Mouse (Mus musculus) liver, embryonic 14.5 days (tissue): Measurements from ENCODE around the gene Efna5. TPM values are rescaled to one million over a fixed set of nuclear protein-coding genes. Genes with fewer than 3 reads are reported as not detected.

Experiments
- ATAC-seq: fragments of 200-750 bp; cut with Nextera tagmentation; 2 replicates; pipeline ENCODE4 v1.8.0; 2017; ENCODE audit warnings: moderate number of reproducible peaks, mild to moderate bottlenecking, moderate library complexity; ENCODE audit not compliant: insufficient read depth
- DNase-seq, 3 experiments: peaks; one replicate each; pipeline ENCODE4 v3.0.0-alpha.2; 2012 to 2013; ENCODE audit warnings: low read depth in 3 of 3, low spot score in 3 of 3
- H3K27ac ChIP-seq: fragments of 300-500 bp; sonication (generic); 2 replicates; pipeline ENCODE4 v1.5.1; 2014; ENCODE audit warnings: moderate library complexity, mild to moderate bottlenecking, control low read depth, inconsistent platforms
- H3K27me3 ChIP-seq: fragments of 300-500 bp; sonication (generic); 2 replicates; pipeline ENCODE4 v1.6.1; 2014; ENCODE audit warnings: mild to moderate bottlenecking, low read length, moderate library complexity; ENCODE audit not compliant: control insufficient read depth, insufficient read depth
- H3K36me3 ChIP-seq: fragments of 300-500 bp; sonication (generic); replicated peaks from 2 replicates; pipeline ENCODE4 v1.6.1; 2014; ENCODE audit warnings: low read depth; ENCODE audit not compliant: control insufficient read depth, insufficient read depth
- H3K4me1 ChIP-seq, 2 experiments: fragments of 200-500 bp in 1 of 2; fragments of 300-500 bp in 1 of 2; sonication (generic) in 1 of 2; replicated peaks; 2 replicates each; pipeline ENCODE4 v1.6.1; 2012 to 2014; ENCODE audit warnings: antibody characterized with exemption in 1 of 2, inconsistent platforms in 1 of 2, low read length in 1 of 2; ENCODE audit not compliant: control insufficient read depth in 2 of 2, insufficient read depth in 2 of 2
- H3K4me2 ChIP-seq: fragments of 300-500 bp; sonication (generic); 2 replicates; pipeline ENCODE4 v1.6.1; 2014; ENCODE audit warnings: low read depth, mild to moderate bottlenecking, control low read depth, moderate library complexity
- H3K4me3 ChIP-seq, 2 experiments: fragments of 200-500 bp in 1 of 2; fragments of 300-500 bp in 1 of 2; sonication (generic) in 1 of 2; 2 replicates each; pipeline ENCODE4 v1.5.1; 2012 to 2014; ENCODE audit warnings: low read depth in 2 of 2, low read length in 2 of 2, mild to moderate bottlenecking in 2 of 2, control low read depth in 1 of 2, inconsistent platforms in 1 of 2, moderate library complexity in 1 of 2; ENCODE audit not compliant: insufficient read depth in 1 of 2
- H3K9ac ChIP-seq: fragments of 300-500 bp; sonication (generic); replicated peaks from 2 replicates; pipeline ENCODE4 v1.6.1; 2014; ENCODE audit warnings: mild to moderate bottlenecking, control low read depth, moderate library complexity
- H3K9me3 ChIP-seq: fragments of 300-500 bp; sonication (generic); 2 replicates; pipeline ENCODE4 v1.6.1; 2016; ENCODE audit warnings: low read length, mixed read lengths; ENCODE audit not compliant: control insufficient read depth
- CTCF ChIP-seq: IDR thresholded peaks from 2 replicates; pipeline ENCODE4 v1.5.1; 2016; ENCODE audit warnings: antibody characterized with exemption, low read depth, control low read depth
- EP300 ChIP-seq: IDR thresholded peaks from 2 replicates; pipeline ENCODE4 v1.6.1; 2016; ENCODE audit warnings: antibody characterized with exemption, low read depth
- WGBS: fragments of 180-500 bp; shearing (Covaris S2); extraction: QIAGEN DNeasy Blood & Tissue Kit; methylation state at CpG from one replicate; pipeline ENCODE4 v1.1.7; 2014; ENCODE audit not compliant: insufficient replicate concordance; 5-methylcytosine and 5-hydroxymethylcytosine counted together
- polyA plus RNA-seq, 2 experiments: library from polyadenylated mRNA; depleted of rRNA in 1 of 2; stranded (reverse) in 1 of 2; unstranded in 1 of 2; fragments of >200 nt; fragmentation: Nextera tagmentation in 1 of 2; extraction: Ambion mirVana in 1 of 2; gene quantifications; 2 replicates each; pipeline versions ENCODE4 v1.2.1 to v1.2.3; 2012 to 2014

The Efna5 gene
- polyA plus RNA-seq, 2 experiments, result 0.40 to 1.6 TPM

GRCm38 (mm10) chr17:62737404-62737803, 143.7 kb downstream of the Efna5 start:
- ATAC-seq (peak; percentile 68; the same call in 1 of the 2 replicates), DNase-seq (no peak)
- Histone ChIP-seq H3K4me1 (no peaks in the 10 kb centered on the region), H3K4me3 (no peak overlapping the region), H3K9ac (no peak overlapping the region), H3K36me3 (no peaks in the 10 kb centered on the region), H3K27me3 (no peaks in the 10 kb centered on the region), H3K4me2 (no peak overlapping the region), H3K9me3 (no peaks in the 10 kb centered on the region), H3K27ac (no peak overlapping the region)
- TF ChIP-seq CTCF (no peak), EP300 (no peak)
- 62% methylated on average over 6 of the region's 6 CpGs for WGBS

- H3K9ac ChIP-seq, result no peak overlapping the region
- H3K27me3 ChIP-seq, result no peaks in the 10 kb centered on the region
- no peaks in the 10 kb centered on the region for H3K4me1 ChIP-seq
- H3K4me3 ChIP-seq, result no peak overlapping the region
- H3K36me3 ChIP-seq, result no peaks in the 10 kb centered on the region
- no peak overlapping the region for H3K4me2 ChIP-seq
- TF ChIP-seq EP300, result no peak
- no peak for DNase-seq
- 42% methylated on average over 11 of the region's 11 CpGs for WGBS
- no peak for ATAC-seq
- no peaks in the 10 kb centered on the region for H3K9me3 ChIP-seq
- H3K27ac ChIP-seq, result no peak overlapping the region
Observed at GRCm38 (mm10) chr17:62735943-62736342, 145.2 kb downstream of the Efna5 start.

DNA sequence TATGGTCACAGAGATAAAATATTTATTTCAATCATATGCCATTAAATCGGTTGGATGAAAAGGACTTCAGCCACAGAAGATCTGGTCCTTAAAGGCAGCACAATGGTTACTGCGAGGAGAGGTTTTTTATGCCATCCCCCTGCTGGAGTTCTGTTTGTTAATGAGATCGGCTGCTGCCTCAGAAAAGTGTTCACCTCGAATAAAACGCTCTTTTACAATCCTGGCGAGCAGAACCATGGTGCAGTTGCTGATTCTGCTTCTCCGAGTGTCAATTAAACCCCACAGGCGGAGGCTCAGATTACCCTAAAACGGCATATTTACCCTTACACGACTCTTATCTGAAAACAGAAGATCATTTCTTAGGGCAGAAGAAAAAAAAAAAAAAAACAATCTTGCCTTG, 146.2 kb downstream of the Efna5 start:
- ATAC-seq, result no peak
- WGBS, result 35% methylated on average over 10 of the region's 10 CpGs
- TF ChIP-seq EP300 (no peak), CTCF (no peak)
- H3K27ac ChIP-seq, result no peak overlapping the region
- no peaks in the 10 kb centered on the region for H3K4me1 ChIP-seq
- H3K9me3 ChIP-seq, result no peaks in the 10 kb centered on the region
- H3K36me3 ChIP-seq, result no peaks in the 10 kb centered on the region
- no peak overlapping the region for H3K4me3 ChIP-seq
- H3K4me2 ChIP-seq, result no peak overlapping the region
- no peak for DNase-seq
- no peaks in the 10 kb centered on the region for H3K27me3 ChIP-seq
- H3K9ac ChIP-seq, result no peak overlapping the region

GRCm38 (mm10) chr17:62734067-62734466, 147.1 kb downstream of the Efna5 start:
- Histone ChIP-seq H3K4me3 (no peak overlapping the region), H3K9me3 (no peaks in the 10 kb centered on the region), H3K27ac (no peak overlapping the region), H3K4me1 (no peaks in the 10 kb centered on the region), H3K27me3 (no peaks in the 10 kb centered on the region), H3K9ac (no peak overlapping the region), H3K4me2 (no peak overlapping the region), H3K36me3 (no peaks in the 10 kb centered on the region)
- TF ChIP-seq CTCF (no peak), EP300 (no peak)
- no peak for ATAC-seq
- WGBS, result 54% methylated on average over 4 of the region's 4 CpGs
- no peak for DNase-seq

- no peak for TF ChIP-seq CTCF
- no peak for TF ChIP-seq EP300
- H3K36me3 ChIP-seq, result no peaks in the 10 kb centered on the region
- no peak overlapping the region for H3K9ac ChIP-seq
- no peak overlapping the region for H3K4me2 ChIP-seq
- H3K9me3 ChIP-seq, result no peaks in the 10 kb centered on the region
- H3K27me3 ChIP-seq, result no peaks in the 10 kb centered on the region
- no peak overlapping the region for H3K4me3 ChIP-seq
- WGBS, result 60% methylated on average over 10 of the region's 10 CpGs
- no peak overlapping the region for H3K27ac ChIP-seq
- DNase-seq (no peak), ATAC-seq (no peak)
- no peaks in the 10 kb centered on the region for H3K4me1 ChIP-seq
Observed at GRCm38 (mm10) chr17:62729754-62730470, 151.2 kb downstream of the Efna5 start.
